Mouse (Mus musculus) gonadal fat pad, adult 2 months (tissue): ENCODE measurements around the gene AI413582. TPM values are rescaled to one million over a fixed set of nuclear protein-coding genes. Genes with fewer than 3 reads are reported as not detected.

Experiments
- DNase-seq: peaks from one replicate; pipeline ENCODE4 v3.0.0-alpha.2; 2012; ENCODE audit warnings: low read depth
- polyA plus RNA-seq: library from polyadenylated mRNA; depleted of rRNA; stranded (reverse); fragments of >200 nt; gene quantifications from 2 replicates; pipeline ENCODE4 v1.2.3, GENCODE M21; 2012; rRNA removed

The AI413582 gene
- polyA plus RNA-seq, 1 experiment, result 44.6 TPM

- no peak for DNase-seq
Observed at GRCm38 (mm10) chr17:27518700-27519595, 46.6 kb downstream of the AI413582 start.

GRCm38 (mm10) chr17:27518296-27518695 lies 47.3 kb downstream of the AI413582 start:
- DNase-seq, result no peak

- DNase-seq, result no peak
Observed at GRCm38 (mm10) chr17:27513916-27514762, 51.4 kb downstream of the AI413582 start.

Other genes with a start within 250 kb of the AI413582 start
- gene Grm4, start 44.4 kb downstream of the AI413582 start, polyA plus RNA-seq, result 0.09 and 0.19 TPM in 2 replicates
- 36.6 and 44.4 TPM in 2 replicates for gene Hmga1, start 9.3 kb downstream of the AI413582 start, polyA plus RNA-seq
- 51.3 and 66.3 TPM in 2 replicates for gene Nudt3, start 57.7 kb upstream of the AI413582 start, polyA plus RNA-seq
- not detected in 2 replicates for gene RPS10-NUDT3, start 69.5 kb upstream of the AI413582 start, polyA plus RNA-seq
- gene Rps10, start 70.9 kb upstream of the AI413582 start, polyA plus RNA-seq, result 1,086 and 1,236 TPM in 2 replicates
- 5.4 and 10.1 TPM in 2 replicates for gene Pacsin1, start 89.8 kb upstream of the AI413582 start, polyA plus RNA-seq
- gene Spdef, start 163.2 kb upstream of the AI413582 start, polyA plus RNA-seq, result 1.6 and 1.7 TPM in 2 replicates